In the genomic region with DNA sequence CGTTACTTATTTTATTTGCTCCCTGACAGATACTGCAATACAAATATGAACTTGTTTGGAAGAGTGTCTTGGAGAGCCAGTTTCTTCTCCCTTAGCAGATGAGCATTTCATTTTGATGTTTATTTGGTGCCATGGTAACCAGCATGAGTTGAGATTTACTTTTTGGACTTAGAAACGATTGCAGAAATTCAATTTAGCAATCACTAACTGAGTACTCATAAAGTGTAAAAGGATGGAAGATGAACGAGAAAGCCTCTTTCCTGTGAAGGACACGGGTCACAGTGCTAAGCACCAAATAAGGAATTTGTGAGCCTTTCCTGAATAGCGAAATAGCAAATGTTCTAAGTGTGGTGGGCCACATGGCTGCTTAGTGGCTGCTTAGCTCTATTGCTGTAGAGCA, we compare ENCODE assay signal across 19 mouse cellular contexts.
"Had no signal": no experiment of that assay in that cellular context is flagged by ENCODE, and none has a peak within 500 bp of the region (broad histone marks: within the 10 kb centered on the region; RNA-seq: fewer than 3 reads in every experiment).

No protein-coding gene starts in this region.

- H3K9ac ChIP-seq: hindbrain, embryonic 15.5 days; limb, embryonic 13.5 days; lung, embryonic 15.5 days; midbrain, embryonic 13.5 days; neural tube, embryonic 13.5 days; stomach, embryonic 15.5 days had no signal

- DNase-seq: kidney, postnatal 10 days; layer of hippocampus, adult 9-11 months; lung, adult 18-20 months; retina, postnatal 1 day; right cerebral cortex, postnatal 25 days; spleen, adult 18-20 months; thymus, postnatal 25 days had no signal

- H3K4me2 ChIP-seq: hindbrain, embryonic 15.5 days; limb, embryonic 13.5 days; lung, embryonic 15.5 days; midbrain, embryonic 13.5 days; neural tube, embryonic 13.5 days; stomach, embryonic 15.5 days had no signal

- H3K4me1 ChIP-seq: limb, embryonic 10.5 days had no signal

- H3K27ac ChIP-seq: hindbrain, embryonic 15.5 days; limb, embryonic 10.5 days; limb, embryonic 13.5 days; lung, embryonic 15.5 days; neural tube, embryonic 13.5 days; stomach, embryonic 15.5 days had no signal

- ATAC-seq: intestine, postnatal 0 days; midbrain, embryonic 13.5 days; midbrain, embryonic 16.5 days had no signal

- H3K36me3 ChIP-seq: hindbrain, embryonic 15.5 days; limb, embryonic 10.5 days; limb, embryonic 13.5 days; lung, embryonic 15.5 days; midbrain, embryonic 13.5 days; neural tube, embryonic 13.5 days; stomach, embryonic 15.5 days had no signal

- H3K27me3 ChIP-seq: hindbrain, embryonic 15.5 days; limb, embryonic 13.5 days; lung, embryonic 15.5 days; megakaryocyte, embryonic 14.5 days; midbrain, embryonic 13.5 days; neural tube, embryonic 13.5 days; stomach, embryonic 15.5 days had no signal

- H3K4me3 ChIP-seq: hindbrain, embryonic 15.5 days; limb, embryonic 10.5 days; limb, embryonic 13.5 days; lung, embryonic 15.5 days; megakaryocyte, embryonic 14.5 days; midbrain, embryonic 10.5 days; midbrain, embryonic 13.5 days; myocyte; neural tube, embryonic 13.5 days; stomach, embryonic 15.5 days had no signal

- H3K9me3 ChIP-seq: hindbrain, embryonic 15.5 days; limb, embryonic 10.5 days; limb, embryonic 13.5 days; lung, embryonic 15.5 days; megakaryocyte, embryonic 14.5 days; midbrain, embryonic 10.5 days; midbrain, embryonic 13.5 days; neural tube, embryonic 13.5 days; stomach, embryonic 15.5 days had no signal
